Mouse (Mus musculus) heart, adult 11 months (tissue): ENCODE measurements around the gene Olfr1183.
"Not testable (repeated sequence)": the region's sequence is repeated elsewhere in the genome, so short reads cannot be mapped to it uniquely, and the experiment has no call there.

Experiments used
- DNase-seq: peaks from one replicate; pipeline ENCODE4 v3.0.0; 2022

Gene Olfr1183

GRCm38 (mm10) chr2:88454567-88454966, at the start of gene Olfr1183:
TSS of gene Olfr1183 (plus strand) at chr2:88454867.
- not testable (repeated sequence) for DNase-seq

GRCm38 (mm10) chr2:88406353-88406752, 48.3 kb upstream of the Olfr1183 start, which contains the start of gene Olfr1179:
TSS of gene Olfr1179 (minus strand) at chr2:88406453.
- no peak for DNase-seq

GRCm38 (mm10) chr2:88419051-88419450, 35.6 kb upstream of the Olfr1183 start, which contains the start of gene Olfr1180:
TSS of gene Olfr1180 (minus strand) at chr2:88419151.
- DNase-seq = no peak

- no peak for DNase-seq
Measured at GRCm38 (mm10) chr2:88426071-88426470, 28.6 kb upstream of the Olfr1183 start, which contains the start of gene Olfr1181. TSS of gene Olfr1181 (minus strand) at chr2:88426171.

GRCm38 (mm10) chr2:88449031-88449430, 5.6 kb upstream of the Olfr1183 start, which contains the start of gene Gm13757:
TSS of gene Gm13757 (minus strand) at chr2:88449131.
- DNase-seq = no peak

GRCm38 (mm10) chr2:88483298-88483697, 28.6 kb downstream of the Olfr1183 start, which contains the start of gene Olfr1184:
TSS of gene Olfr1184 (plus strand) at chr2:88483598.
- DNase-seq = no peak

GRCm38 (mm10) chr2:88493020-88493419, 38.4 kb downstream of the Olfr1183 start, which contains the start of gene Olfr1185-ps1:
TSS of gene Olfr1185-ps1 (plus strand) at chr2:88493320.
- no peak for DNase-seq

GRCm38 (mm10) chr2:88518251-88518650, 63.6 kb downstream of the Olfr1183 start, which contains the start of gene Olfr1186:
TSS of gene Olfr1186 (plus strand) at chr2:88518551.
- no peak for DNase-seq
